Mouse (Mus musculus): ENCODE results near the gene Ccdc141. TPM values are rescaled to one million over a fixed set of nuclear protein-coding genes. Genes with fewer than 3 reads are reported as not detected.

Ccdc141 gene
- polyA plus RNA-seq, 1 experiment: 0.40 TPM

DNA sequence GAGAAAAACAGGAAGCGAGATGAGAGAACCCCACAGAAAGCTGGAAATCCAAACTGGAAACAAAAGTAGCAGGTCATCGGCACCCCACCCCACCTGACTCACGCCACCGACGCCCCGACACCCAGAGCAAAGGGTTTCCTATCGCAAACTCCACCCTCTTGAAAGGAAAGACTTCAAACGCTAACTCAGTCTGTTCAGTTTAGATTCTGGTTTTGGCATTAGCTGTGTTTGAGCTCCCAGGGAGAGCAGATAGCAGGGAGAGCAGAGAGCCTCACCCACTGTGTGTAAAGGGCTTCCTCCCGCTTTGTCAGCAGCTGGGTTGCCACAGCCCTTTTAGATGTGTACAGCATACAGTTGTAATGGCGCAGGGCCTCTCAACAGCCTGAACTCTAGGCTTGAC lies 6.0 kb upstream of the Ccdc141 start:
- DNase-seq (ENCODE audit: low read depth, low spot score): no peak
- WGBS: 16% methylated on average over 10 of the region's 10 CpGs

- 74% methylated on average over 7 of the region's 7 CpGs for WGBS
These were observed 5.0 kb upstream of the Ccdc141 start for GRCm38 (mm10) chr2:77175411-77175810.

GRCm38 (mm10) chr2:77174313-77174712 lies 3.9 kb upstream of the Ccdc141 start:
- DNase-seq (ENCODE audit: low read depth, low spot score): no peak
- 83% methylated on average over 2 of the region's 2 CpGs for WGBS

More at GRCm38 (mm10) chr2:77175411-77175810, 5.0 kb upstream of the Ccdc141 start:
- no peak for DNase-seq (ENCODE audit: low read depth, low spot score)

DNA sequence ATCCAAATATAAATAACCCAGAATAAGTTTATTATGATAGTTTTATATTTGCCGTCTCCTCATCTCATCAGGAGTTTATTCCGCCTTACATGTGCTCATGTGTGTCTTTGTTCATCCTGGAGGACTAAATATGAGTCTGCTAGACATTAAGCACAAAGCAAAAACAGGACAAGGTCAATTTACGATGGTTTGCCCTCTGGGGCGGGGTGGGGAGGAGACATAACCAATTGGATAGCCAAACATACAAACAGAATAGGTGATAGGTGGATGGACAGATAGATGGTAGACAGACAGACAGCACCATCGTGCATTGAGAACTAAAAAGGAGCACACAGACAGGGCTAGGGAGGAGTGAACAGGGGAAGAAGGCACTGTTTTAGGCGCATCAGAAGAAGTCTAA lies 3.4 kb upstream of the Ccdc141 start:
- DNase-seq (ENCODE audit: low read depth, low spot score): no peak
- WGBS: 79% methylated on average over 6 of the region's 6 CpGs

- DNase-seq (ENCODE audit: low read depth, low spot score): no peak
- WGBS: 67% methylated on average over 6 of the region's 6 CpGs
These were observed 2.9 kb upstream of the Ccdc141 start for GRCm38 (mm10) chr2:77173366-77173765.

DNA sequence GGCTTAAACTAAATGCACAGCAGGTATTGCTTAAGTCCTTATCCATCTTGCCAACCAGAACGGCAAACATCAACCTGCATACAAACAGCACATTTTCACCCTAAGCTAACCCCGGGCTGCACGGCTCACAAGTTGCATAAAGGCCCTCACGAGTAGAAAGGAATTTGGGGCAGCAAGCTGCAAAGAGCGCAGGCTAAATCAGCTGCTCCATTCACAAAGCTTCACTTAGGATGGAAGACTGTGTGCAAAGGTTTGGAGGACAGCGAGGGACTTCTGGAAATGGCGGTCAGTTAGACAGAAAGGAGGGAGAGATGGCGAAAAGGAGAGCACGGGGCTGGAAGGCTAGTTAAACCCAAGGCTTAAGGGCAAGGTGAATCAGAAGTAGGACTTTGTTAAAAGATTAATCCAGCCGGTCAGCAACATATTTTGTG lies 1.8 kb upstream of the Ccdc141 start:
- WGBS: 63% methylated on average over 10 of the region's 10 CpGs
- DNase-seq (ENCODE audit: low read depth, low spot score): no peak

GRCm38 (mm10) chr2:77171444-77172240 lies 1.2 kb upstream of the Ccdc141 start:
- 29% methylated on average over 23 of the region's 23 CpGs for WGBS
- DNase-seq (ENCODE audit: low read depth, low spot score): no peak

GRCm38 (mm10) chr2:77169916-77170632 lies 362 bp downstream of the Ccdc141 start:
- no peak for DNase-seq (ENCODE audit: low read depth, low spot score)
- WGBS: under 1% methylated on average over 21 of the region's 21 CpGs

DNA sequence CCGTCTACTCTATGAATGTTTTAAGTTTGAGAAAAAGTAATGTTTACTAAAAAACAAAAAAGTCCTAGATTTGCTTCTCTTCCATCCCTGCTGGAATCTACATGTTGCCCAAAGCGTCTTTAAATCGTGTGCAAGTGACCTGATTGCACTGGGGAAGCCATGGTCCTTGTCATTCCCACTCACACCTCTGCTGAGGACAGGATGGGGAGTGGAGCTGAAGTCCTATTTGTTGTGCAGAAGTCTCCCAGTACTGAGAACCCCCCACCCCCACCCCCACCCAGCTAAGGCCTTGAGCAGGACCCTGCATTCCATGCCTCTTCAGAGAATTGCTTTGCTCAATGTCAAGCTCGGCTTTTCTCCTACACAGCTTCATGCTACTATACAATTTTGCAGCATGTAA lies 1.2 kb downstream of the Ccdc141 start:
- DNase-seq (ENCODE audit: low read depth, low spot score): no peak
- 88% methylated on average over 4 of the region's 4 CpGs for WGBS

GRCm38 (mm10) chr2:77168781-77169180 lies 1.7 kb downstream of the Ccdc141 start:
- DNase-seq (ENCODE audit: low read depth, low spot score): no peak
- WGBS: 95% methylated on average over 7 of the region's 7 CpGs

DNA sequence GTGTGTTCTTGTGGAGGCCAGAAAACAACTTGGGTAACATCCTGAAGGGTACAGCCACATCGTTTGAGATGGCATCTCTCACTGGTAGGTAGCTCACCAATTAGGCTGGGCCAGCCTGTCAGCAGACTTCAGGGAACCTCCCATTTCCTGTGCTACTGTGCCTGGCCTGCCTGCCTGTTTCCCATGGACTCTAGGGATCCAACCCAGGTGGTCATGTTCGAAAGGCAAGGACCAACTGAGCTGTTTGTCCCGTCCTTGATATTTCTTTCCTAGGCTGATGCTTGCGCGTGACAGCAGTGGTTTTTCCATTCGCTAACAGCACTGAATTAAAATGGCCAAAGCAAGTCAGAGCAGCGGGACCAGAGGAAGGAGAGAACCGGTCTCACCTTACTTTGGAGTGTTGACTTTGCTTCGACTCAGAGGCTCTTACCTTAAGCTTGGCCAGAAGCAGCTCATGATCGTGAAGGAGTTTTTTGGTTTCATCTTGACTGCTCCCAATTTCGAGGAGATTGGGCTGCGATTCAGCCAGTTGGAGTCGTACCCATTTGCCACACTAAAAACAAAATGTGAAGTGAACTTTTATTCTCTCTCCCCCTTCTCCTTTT lies 2.3 kb downstream of the Ccdc141 start:
- 89% methylated on average over 13 of the region's 13 CpGs for WGBS
- DNase-seq (ENCODE audit: low read depth, low spot score): no peak

GRCm38 (mm10) chr2:77166366-77166765 lies 4.1 kb downstream of the Ccdc141 start:
- DNase-seq (ENCODE audit: low read depth, low spot score): no peak
- WGBS: 56% methylated on average over 4 of the region's 4 CpGs

GRCm38 (mm10) chr2:77164662-77165061 lies 5.8 kb downstream of the Ccdc141 start:
- 78% methylated on average over 3 of the region's 3 CpGs for WGBS
- DNase-seq (ENCODE audit: low read depth, low spot score): no peak

DNA sequence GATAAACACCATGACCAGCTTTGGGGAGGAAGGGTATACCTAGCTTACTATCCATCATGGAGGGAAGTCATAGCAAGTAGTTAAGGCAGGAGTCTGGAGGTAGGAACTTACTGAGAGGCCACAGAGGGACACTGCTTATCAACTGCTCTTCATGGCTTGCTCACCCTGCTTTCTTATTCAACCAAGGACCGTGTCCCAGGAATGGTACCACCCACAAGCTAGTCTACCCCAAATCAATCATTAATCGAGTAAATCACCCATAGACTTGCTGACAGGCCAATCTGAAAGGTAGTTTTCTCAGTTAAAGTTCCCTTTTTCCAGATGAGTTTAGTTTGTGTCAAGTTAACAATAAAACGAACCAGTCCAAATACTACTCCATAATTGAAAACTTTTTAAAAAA lies 7.1 kb downstream of the Ccdc141 start:
- WGBS: 76% methylated on average over 3 of the region's 3 CpGs
- no peak for DNase-seq (ENCODE audit: low read depth, low spot score)

DNA sequence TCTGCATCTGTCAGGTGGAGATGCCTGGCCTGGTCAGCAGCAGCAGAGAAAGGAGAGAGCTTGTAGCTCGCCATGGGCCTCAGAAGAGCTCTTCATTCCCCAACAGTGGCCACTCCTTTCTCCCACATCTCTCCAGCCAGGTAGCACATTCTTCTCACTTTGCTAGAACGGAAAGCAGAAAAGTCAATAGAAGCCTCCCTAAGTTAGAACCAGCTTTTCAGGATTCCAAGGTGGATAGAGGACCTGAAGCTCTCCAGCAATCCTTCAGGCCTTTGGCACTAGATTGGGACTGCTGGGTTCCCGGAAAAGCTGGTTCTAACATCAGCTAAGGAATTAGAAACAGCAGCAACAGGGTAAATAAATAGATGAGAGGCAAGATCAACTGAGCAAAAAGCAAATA lies 8.3 kb downstream of the Ccdc141 start:
- 67% methylated on average over 3 of the region's 3 CpGs for WGBS
- no peak for DNase-seq (ENCODE audit: low read depth, low spot score)

GRCm38 (mm10) chr2:77157546-77157945 lies 12.9 kb downstream of the Ccdc141 start:
- 96% methylated on average over 4 of the region's 4 CpGs for WGBS
- no peak for DNase-seq (ENCODE audit: low read depth, low spot score)

- WGBS: 59% methylated on average over 4 of the region's 4 CpGs
- DNase-seq (ENCODE audit: low read depth, low spot score): no peak
These were observed 16.4 kb downstream of the Ccdc141 start for GRCm38 (mm10) chr2:77154080-77154479.

DNA sequence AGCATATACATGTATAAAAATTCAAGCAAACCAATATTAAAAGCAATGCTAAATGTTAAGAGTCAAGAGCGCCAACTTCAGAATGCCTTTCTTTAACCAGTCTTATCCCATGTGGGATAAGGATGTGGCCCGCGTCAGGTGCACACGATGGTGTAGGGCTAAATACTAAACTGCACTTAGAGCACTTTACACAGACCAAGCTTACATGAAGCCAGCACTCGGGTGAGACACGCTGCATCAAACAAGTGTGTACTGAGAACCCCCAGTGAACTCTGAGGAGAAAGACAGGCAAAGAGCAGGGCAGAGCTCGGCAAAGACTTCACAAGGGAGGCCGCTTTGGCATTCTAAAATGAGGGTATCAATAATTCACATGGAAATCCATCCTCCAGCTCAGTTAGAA lies 19.2 kb downstream of the Ccdc141 start:
- WGBS: 94% methylated on average over 8 of the region's 8 CpGs
- no peak for DNase-seq (ENCODE audit: low read depth, low spot score)

DNA sequence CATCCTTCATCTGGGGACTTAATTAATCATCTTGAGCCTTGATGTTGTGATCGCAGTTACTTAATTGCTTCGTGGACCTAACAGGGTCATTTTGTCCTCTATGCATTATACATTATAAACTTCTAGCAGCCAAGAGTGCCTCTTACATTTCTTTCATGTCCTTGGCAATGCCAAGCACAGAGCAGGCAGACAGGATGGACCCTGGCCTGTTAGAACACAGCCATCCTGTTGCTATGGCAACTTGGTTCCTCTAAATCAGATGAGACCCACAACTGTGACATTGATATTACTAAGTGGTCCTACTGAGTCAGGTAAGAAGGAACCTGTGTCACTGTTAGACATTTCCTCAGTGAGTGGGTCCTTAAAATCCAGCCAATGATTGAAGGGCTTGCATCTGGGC lies 20.9 kb downstream of the Ccdc141 start:
- no peak for DNase-seq (ENCODE audit: low read depth, low spot score)
- 74% methylated on average over 2 of the region's 2 CpGs for WGBS

- no peak for DNase-seq (ENCODE audit: low read depth, low spot score)
- 71% methylated on average over 4 of the region's 4 CpGs for WGBS
These were observed 22.2 kb downstream of the Ccdc141 start for GRCm38 (mm10) chr2:77148215-77148614.

DNA sequence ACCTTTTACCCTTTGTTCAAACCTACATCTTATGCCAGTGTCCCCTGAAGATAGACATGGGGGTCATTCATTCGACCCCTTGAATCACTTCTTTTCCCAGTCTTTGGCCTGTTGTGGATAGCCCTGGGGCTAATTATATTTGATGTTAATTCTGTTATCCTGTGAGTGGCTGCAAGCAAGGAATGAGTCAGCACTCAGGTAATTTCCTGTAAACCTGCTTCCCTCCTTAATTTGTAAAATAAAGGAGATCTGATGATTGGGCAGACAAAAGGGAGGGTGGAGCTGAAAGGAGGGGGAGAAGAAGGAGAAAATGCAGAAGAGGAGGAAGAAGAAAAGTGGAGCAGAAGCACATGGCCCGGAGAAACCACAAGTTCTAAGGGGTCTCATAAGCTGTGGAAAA lies 23.5 kb downstream of the Ccdc141 start:
- WGBS: 77% methylated on average over 2 of the region's 2 CpGs

More for the DNA sequence above, 23.5 kb downstream of the Ccdc141 start:
- DNase-seq (ENCODE audit: low read depth, low spot score): no peak

All from large intestine, adult 2 months (tissue).